Mouse (Mus musculus) embryo, embryonic 10 days (tissue): ENCODE measurements around the gene Fam222a.

Source experiments
- DNase-seq: peaks from one replicate; pipeline ENCODE4 v3.0.0-alpha.2; 2015; ENCODE audit warnings: low spot score

Fam222a gene

DNA sequence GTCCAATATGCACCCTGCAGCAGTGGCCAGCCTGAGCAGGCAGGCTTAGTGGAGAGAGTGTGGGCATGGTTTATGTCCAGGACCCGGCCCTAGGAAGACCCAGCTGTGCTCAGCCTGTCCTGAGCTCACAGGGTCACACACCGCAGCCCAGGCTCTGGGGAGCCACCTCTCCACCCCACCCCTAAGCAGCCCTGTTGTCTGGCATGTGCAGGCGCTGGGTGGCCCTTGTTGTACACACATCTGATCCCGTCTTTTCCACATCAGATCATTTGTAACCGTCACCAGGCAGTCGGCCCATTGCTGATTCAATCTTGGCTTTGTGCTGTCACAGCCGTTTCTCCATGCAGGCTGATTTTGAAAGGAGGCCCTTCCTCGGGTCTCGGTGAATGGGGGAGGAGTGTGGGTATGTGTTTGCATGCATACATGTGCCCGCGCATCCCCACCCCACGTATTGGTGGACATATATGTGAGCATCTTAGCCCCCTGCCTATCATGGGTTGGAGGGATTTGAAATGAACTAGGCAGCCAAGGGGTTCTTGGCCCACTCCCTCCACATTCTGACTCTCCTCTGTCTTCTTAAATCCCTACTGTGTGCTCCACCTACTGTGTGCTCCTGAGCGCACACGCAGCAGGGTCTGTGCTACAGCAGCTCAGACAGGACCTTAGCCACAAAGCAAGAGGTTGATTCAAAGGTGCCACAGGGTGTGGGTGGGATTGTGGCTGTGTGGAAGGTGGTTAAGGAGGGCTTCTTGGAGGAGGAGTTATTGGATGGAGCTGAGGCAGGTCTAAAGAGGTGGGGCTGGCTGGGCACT lies 16.7 kb downstream of the Fam222a start:
- no peak for DNase-seq

DNA sequence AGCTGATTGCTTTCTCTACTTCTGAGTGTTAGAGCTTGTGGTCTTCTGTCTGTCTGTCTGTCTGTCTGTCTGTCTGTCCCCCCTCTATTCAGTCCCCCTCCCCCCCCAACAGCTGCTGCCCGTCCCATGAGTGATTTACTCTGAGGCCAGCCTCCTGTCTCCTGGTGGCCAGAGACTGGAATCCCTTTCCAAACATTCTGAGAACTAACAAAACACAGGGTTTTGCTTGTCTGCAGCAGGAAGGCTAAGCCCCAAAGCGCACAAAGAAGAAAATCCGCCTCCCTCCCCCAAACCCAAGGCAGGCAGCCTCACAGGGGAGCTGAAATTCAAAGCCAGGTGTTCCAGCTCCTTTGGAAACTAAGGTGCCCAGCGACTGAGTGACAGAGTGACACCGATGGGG lies 17.9 kb downstream of the Fam222a start:
- DNase-seq: no peak

DNA sequence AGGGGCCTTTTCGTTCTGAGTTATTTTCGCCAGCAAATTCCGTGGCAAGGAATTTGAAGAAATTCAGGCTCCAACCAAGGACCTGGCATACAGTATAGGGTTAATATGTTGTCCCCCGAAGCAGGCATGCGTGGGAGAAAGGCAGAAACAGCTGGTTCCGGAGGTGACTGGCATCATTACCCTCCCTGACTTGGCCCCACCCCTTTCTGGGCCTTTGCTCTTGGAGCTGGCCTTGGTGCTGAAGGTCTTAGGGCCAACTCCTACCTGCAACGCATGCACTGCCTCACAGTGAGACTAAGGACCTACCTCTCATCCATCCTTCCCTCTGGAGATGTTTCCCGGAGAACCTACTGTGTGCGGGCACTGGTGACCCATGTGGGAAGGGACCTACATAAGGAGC lies 20.1 kb downstream of the Fam222a start:
- peak; percentile 89 for DNase-seq

GRCm38 (mm10) chr5:114588416-114588815 lies 20.6 kb downstream of the Fam222a start:
- no peak for DNase-seq

GRCm38 (mm10) chr5:114589026-114589425 lies 21.2 kb downstream of the Fam222a start:
- no peak for DNase-seq

DNA sequence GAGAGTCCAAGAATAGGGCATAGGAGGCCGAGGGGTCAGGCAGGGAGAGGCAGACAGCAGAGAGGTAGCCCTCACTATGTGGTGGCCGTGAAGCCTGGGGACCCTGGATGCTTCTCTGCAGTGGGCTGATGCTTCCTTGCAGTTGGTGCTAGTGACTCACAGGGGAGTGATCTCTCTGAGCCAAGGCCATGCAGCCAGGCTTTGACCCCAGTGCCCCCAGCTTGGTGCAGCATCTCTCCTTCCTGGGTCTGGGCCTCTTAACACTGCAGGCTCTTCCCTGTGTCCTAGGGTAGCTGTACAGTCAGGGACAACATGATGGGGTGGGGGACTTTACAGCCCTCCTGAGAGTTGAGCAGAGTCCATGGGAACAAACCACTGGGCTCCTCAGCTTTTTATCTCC lies 21.6 kb downstream of the Fam222a start:
- no peak for DNase-seq

- DNase-seq: no peak
Measured at GRCm38 (mm10) chr5:114590043-114590913, 22.5 kb downstream of the Fam222a start.

- no peak for DNase-seq
Measured at GRCm38 (mm10) chr5:114591151-114591561, 23.3 kb downstream of the Fam222a start.

- no peak for DNase-seq
Measured at GRCm38 (mm10) chr5:114592463-114593160, 24.8 kb downstream of the Fam222a start.

- no peak for DNase-seq
Measured at GRCm38 (mm10) chr5:114593161-114593821, 25.5 kb downstream of the Fam222a start.

DNA sequence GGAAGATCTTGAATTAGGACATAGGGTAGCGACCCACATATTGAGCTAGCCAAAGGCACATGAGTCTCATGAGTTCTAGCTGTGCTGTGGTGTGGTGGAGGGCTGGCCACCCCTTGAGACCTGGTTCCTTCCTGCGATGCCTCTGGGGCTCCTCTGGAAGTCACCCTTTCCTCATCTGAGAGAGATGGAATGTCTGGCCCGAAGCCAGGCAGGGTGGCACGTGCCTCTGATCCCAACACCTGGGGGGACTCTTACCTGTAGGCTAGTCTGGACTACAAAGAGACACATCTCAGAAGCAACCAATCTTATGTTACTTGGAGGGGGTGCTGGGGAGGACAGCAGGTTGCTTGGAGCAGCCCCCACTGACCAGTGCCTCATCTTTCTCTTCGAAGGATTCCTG lies 26.1 kb downstream of the Fam222a start:
- no peak for DNase-seq

GRCm38 (mm10) chr5:114594741-114595241 lies 27.0 kb downstream of the Fam222a start:
- no peak for DNase-seq

DNA sequence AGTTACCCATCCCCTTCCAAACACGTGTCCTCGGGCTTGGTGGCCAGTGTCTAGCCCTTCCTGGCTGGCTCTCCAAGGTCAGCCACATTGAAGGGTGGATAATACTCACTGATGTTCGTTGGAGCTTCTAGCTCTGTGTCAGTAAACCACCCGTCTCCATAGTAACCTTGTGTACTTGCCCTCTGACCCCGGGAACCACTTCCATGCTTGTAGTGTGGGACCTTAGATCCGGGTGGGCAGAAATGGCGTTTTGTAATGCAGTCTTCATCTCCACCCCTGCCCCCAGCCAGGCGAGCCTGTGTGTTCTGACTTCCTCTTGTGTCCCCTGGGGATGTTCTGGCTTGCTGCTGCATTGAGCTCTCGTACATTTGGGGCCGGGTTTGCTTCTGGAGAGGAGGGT lies 28.8 kb downstream of the Fam222a start:
- peak; percentile 78 for DNase-seq

DNA sequence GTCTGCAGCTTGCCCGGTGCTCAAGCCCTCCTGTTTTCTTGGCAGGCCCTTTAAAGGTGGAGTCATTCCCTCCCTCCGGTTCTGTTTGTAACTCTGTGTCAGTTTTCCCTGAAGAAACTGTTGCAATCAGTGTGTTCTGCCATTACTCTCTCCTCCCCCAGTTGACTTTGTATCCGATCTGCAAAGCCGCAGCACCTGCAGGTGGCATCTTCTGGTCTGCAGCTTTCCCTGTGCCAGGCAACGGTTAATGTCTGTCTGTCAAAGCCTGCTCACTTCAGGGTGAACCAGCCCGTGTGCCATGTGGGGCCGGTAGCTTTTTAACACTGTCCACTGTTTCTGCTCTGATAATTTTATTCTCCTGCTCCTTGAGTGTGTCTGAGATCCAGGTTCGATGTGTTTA lies 29.4 kb downstream of the Fam222a start:
- no peak for DNase-seq

DNA sequence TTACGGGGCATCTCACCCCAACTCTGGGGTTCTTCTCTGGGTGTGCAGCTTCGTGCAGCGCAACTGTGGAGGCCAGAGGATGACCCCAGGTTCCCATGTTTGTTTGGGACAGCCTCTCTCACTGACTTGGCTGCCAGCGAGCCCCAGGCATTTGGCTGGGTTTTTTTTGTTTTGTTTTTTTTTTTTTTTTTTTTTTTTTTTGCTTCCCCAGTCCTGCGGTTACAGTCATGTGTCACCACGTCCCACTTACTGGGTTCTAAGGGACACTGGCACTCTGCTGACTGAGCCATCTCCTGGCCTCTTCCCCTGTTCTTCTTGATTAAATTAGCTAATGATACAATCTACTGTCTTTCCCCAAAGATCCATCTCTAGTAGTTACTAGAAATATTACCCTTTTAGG lies 29.8 kb downstream of the Fam222a start:
- no peak for DNase-seq

GRCm38 (mm10) chr5:114602012-114602411 lies 34.2 kb downstream of the Fam222a start:
- DNase-seq: no peak

GRCm38 (mm10) chr5:114603975-114604374 lies 36.2 kb downstream of the Fam222a start:
- no peak for DNase-seq

DNA sequence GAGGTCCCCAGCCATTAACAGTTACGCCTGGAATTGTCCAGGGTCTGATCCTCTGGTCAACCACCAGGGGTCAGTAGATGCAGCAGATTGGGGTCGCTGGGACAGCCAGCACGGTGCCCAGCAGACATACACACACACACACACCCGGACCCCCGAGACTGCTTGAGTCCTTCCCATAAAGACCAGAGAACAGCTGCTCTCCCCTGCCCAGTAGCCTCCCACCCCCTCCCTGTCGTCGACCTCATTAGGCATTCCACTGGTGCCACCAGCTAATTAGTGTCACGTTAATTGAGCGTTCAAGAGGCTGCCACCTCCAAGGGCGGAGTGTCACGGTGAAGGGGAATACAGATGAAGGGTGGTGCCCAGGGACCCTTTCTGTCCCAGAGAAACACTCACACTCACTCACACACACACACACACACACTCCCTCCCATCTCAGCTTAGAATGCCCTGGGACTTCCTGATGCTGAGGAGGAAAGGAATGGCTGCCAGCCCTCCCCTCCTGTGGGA lies 37.0 kb downstream of the Fam222a start:
- DNase-seq: peak; percentile 76

DNA sequence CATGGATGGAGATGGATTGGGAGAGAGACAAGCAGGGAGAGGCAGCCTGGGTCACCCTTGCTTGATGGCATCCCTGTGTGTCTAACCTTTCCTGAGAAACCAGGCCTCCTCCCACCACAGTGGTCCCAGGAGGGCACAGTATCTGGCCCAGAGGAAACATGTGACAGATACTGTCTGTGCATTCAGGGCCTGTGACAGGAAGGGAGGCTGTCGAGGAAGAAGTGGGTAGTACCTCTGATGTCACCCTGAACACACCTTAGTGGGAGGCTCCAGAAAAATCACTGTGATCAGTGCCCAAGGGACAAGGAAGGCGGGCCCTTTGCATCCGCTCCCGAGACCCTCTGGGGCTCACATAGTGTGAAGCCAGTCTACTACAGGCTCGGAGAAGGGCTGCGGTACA lies 38.2 kb downstream of the Fam222a start:
- DNase-seq: no peak

DNA sequence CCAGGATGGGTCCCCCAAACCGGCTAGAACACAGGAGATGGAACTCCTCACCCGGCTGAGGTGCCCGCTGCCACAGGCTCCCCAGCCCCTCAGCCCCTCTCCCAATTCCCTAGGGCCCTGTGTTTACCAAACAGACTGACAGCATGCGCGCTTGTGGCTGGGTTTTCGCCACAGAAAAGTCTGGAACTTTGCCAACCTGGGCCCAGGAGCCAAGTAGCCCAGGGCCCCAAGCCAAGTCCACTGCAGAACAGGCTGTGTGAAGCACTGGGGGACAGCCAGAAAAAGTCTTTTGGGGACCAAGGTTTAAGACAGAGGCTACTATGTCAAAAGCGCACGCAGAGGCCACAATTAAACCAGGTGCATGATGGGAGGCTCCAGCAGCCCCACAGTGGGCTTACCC lies 39.8 kb downstream of the Fam222a start:
- DNase-seq: no peak

GRCm38 (mm10) chr5:114608516-114608915 lies 40.7 kb downstream of the Fam222a start:
- peak; percentile 90 for DNase-seq

GRCm38 (mm10) chr5:114611256-114611655 lies 43.4 kb downstream of the Fam222a start:
- no peak for DNase-seq
